Mouse (Mus musculus): ENCODE data around the gene Mex3d.
A peak's percentile ranks its signal among the peaks of the same experiment; 100 is the strongest.

The Mex3d gene

GRCm38 (mm10) chr10:80412656-80413541 is 25.4 kb upstream of the Mex3d start:
- no peak for DNase-seq

DNA sequence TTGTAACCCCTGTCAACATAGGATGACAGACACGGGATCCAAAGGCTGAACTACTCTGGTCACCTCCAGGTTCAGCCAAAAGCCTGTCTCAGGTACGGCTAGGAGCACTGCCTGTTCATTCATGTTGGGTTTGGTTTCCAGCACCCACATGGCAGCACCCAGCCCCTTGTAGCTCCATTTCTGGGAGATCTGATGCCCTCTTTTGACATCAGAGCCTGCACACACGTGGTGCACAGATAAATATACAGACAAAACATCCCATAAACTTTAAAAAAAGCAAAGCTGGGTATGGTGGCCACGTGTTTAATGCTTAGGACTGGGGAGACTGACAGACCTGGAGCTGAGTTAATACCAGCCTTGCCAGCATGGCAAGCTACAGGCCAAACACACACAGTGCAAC is 20.5 kb upstream of the Mex3d start:
- DNase-seq = no peak

- peak; percentile 97 for DNase-seq
Measured at GRCm38 (mm10) chr10:80406684-80407501, 19.4 kb upstream of the Mex3d start, which contains the start of gene Uqcr11. Uqcr11 (minus strand) TSS chr10:80406830.

GRCm38 (mm10) chr10:80405481-80406173 is 18.2 kb upstream of the Mex3d start:
- DNase-seq = no peak

GRCm38 (mm10) chr10:80403044-80403692 is 15.7 kb upstream of the Mex3d start:
- peak; percentile 20 for DNase-seq

DNA sequence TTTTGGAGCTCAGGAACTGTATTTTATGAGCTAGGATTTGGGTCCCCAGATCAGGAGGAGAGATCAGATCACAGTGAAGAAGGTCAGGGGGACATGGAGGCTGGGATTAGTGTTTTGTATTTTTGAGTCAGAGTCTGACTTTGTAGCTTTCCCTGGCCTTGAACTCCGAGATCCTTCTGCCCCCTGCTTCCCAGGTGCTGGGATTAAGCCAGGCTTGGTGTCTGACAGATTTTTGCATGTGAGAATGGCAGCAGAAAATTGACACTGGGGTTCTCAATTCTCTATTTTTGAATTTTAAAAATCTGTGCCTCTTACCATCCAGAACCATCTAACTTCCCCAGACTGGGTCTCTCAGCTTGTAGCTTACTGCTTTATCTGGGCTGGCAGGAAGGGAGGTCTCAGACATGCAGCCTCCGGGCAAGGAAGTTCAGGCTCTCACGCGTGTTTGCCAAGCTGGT is 13.3 kb upstream of the Mex3d start:
- DNase-seq = no peak

DNA sequence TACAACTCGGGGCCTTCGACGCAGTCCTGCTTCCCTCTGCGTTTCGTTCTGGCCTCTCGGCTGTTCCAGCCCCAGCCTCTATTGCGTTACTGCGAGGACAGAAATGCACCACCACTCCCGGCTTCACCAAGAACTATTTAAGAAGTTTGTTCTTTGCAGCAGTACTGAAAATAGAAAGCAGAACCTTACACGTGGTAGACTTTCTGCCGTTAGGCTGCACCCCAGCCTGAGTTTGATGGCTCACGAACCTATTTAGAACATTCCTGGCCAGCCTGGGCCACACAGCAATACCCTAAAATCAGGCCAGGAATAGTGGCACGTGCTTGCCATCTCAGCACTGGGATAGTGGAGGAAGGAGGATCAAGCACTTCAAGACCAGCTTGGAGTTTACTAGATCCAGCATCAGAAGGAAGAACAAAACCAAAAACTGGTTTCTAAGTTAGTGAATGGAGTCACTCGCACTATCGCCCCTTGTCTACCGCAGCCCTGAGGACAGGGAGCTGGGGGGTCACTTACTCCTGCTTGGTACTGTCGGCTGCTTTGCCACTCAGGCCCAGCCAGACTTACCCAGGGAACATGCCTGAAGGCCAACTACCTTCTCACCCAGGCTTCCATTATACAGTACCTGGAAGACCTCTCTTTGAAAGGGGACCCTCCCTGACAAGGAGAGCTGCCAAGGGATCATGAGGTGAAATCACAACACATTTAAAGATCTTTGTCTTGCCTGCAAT is 12.7 kb upstream of the Mex3d start:
- no peak for DNase-seq

DNA sequence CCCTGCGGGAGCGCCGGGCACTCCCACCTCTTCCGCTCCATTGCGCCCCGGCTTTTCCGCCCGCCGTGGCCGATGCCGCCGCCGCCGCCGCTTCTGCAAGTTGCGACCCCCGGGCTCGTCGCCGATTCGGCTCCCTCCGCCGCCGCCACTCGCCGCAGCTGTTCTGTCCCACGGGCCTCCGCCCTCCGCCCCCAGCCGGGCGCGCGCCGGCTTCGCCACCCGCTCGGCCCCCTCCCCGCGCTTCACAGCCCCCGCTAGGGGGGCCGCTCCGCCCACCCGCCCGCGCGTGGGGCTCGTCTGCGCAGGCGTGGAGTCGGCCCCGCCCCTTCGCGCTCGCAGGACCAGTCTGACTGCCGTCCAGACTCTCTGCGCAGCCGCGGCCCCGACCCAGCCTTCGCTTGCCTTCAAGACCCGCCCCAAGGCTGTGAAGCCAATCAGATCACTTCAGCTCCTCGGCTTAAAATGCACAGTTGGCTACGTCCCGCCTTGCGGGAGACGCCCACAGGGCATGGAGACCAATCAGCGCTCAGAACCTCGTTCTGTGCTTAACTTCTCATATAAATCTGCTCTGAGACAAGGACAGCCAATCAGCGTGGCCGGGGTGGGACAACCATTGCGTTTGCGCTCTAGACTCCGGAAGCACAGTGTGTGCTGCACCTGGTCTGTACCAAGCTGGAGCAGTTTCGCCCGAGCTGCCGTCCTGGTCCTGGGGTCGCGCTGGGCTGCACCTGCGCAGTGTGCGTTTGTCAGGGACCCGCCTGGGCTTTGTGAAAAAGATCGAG is 11.9 kb upstream of the Mex3d start, which contains the start of gene Mbd3:
TSS of gene Mbd3 (minus strand) at position 360 of the 782 bp plus-strand sequence.
- peak; percentile 100 for DNase-seq

DNA sequence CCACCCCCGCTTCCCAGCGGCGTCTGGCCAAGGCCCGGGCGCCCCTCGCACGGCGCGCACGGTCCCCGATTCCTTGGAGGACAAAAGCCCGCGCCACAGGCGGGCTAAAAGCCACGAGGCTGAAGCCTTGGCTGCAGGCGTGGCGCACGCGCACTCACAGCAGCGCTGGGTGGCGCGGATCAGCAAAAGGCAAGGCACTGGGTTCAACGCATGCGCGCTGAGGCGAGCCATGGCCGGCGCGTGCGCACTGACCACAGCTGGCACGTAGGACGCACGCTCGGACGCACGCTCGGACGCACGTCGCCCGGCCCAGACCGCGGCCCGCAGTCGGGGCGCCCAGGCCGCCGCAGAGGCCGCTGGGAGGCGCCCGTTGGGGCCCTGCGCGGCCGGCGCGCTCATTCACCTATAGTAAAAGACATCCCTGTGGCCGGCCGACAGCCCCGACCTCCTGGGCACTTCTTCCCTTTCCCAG is 11.3 kb upstream of the Mex3d start:
- peak; percentile 99 for DNase-seq

DNA sequence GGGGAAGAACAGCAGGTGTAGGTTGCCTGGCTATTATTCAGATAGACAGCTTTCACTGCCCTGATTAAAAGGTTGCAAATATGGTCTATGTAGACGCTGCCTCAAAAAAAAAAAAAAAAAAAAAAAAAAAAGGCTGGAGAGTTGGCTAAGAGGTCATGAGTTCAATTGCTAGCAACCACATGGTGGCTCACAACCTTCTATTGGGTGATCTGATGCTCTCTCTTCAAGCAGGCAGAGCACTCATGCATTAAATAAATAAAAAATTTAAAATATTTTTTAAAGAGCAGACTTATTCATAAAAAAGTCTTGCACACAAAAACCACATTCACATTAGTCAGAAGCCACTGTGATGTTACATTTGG is 10.7 kb upstream of the Mex3d start:
- DNase-seq = no peak

GRCm38 (mm10) chr10:80397524-80398173 is 10.2 kb upstream of the Mex3d start:
- no peak for DNase-seq

DNA sequence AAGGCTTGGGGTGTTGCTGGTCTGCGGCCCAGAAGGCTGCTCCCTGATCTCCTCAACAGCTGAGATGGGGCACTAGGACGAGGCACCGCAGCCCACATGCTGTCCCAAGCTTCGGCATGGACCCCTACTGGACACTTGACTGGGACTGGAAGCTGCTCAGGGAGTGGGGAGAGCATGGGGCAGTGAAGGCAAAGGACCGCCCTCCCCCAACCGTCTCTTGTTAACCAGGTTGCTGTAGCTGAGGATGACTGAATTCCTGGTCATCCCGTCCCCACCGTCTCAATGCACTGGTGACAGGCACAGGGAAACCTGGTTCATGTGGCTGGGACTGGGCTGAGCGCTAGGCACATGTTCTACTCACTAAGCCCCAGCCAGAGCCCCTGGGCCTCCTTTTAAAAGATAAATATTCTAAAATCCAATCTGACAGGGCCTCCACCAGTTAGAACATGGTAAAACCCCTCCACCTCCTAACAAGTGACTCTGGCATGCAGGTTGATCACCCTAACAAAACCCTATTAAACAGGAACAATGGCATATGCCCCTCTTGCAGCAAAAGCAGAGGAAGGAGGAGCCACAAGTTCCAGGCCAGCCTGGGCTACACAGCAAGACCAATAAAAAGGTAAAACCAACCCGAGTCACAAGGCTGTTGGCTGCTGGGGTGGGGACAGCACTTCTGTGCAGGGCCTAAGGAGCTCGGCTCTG is 9.5 kb upstream of the Mex3d start:
- DNase-seq = no peak

DNA sequence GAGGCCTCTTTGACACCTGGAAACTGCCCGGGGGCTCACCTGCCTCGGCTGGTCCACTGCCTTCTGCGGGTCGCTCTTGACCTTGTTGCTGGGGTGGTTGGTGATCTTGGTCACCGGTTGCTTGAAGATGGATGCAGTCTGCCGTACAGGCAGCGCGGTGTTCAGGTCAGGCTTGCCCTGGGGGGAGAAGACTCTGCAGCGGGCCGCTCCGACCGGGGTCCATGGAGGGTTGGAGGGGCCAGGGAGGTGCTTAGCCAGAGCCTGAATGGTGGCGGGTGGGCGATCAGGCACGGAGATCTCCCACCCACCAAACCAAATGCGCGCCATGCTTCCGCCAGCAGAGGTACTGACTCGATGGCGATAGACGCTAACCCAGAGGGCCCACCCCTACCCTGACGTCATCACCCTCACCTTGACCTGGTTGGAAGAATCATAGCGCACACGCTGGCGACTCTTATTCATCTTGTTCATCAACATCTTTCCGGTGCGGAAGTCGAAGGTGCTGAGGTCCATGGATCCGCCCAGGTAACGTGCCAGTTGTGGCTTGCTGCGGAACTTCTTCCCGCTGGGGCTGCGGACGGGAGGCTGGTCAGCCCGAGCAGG is 7.7 kb upstream of the Mex3d start:
- DNase-seq = no peak

DNA sequence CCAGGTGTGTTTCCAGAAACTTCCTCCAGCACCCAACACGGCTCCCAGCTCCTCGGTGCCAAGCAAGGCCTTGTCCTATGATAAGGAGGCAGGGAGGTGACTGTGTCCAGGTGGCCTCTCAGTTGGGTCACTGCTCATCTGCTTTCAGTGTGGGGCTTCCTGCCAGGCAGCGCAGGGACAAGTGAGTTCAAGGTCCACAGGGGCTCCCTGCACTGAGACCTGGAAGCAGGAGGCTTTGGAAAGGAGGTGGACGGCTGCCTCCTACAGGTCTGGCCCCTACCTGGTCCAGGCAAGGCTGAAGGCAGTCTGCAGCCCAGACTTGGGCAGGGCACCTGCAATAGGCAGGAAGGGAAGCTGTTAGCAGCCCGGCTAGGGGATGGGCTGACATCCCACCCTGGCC is 5.2 kb upstream of the Mex3d start:
- DNase-seq = no peak

DNA sequence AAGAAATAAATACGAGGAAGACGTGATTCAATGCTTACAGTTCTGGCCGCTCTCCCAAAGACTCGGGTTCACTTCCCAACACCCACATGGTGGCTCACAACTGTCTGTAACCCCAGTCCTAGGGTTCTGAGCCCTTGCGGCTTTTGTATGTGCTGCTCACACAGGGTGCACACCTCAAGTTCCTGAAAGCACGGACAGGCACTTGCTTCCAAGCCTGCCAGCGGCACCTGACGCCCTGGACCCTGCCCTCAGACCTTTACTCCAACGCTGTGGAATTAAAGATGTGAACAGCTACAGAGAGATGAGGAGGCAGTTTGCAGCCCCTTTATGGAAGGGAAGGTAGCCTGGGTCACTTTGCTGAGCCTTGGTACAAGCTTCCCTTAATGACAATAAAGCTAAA is 3.2 kb upstream of the Mex3d start:
- no peak for DNase-seq

DNA sequence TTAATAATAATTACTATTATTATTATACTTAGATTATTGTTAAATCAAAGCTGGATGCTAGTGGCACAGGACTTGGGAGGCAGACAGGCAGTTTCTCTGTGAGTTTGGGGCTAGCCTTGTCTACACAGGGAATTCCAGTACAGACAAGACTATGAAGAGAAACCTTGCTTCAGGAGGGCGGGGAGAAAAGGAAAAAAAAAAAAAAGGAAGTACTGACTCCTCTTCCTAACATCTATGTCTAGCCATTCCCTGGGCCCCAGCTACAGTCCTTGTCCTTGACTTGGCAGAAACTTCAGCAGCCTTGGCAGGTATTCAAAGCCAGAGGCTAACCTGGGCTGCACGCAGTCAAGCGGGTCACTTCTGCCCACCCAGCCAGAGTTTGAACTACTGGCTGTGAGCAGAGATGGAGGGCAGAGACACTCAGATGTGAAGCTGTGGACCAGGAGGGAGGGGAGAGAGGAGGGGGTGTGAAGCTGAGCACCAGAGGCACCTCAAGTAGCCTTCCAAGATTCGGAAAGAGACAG is 1.8 kb upstream of the Mex3d start:
- no peak for DNase-seq

DNA sequence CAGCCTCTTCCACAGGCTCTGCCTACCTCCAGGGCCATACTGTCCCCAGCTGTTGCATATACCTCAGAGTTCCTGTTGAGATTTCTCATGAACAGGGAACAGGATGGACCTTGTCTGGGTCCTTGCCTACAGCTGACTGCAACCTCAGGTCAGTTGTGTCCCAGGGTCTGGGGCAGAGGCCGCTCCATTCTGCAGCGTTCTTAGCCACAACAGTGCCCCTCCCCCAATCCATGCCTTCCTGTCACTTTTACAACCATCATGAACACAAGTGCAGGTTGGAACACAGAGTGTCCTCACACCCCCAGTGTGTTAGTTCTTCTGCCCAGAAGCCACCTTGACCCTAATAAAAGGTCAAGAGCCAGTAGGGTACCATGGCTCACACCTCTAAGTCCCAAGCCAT is 1.3 kb upstream of the Mex3d start:
- no peak for DNase-seq

DNA sequence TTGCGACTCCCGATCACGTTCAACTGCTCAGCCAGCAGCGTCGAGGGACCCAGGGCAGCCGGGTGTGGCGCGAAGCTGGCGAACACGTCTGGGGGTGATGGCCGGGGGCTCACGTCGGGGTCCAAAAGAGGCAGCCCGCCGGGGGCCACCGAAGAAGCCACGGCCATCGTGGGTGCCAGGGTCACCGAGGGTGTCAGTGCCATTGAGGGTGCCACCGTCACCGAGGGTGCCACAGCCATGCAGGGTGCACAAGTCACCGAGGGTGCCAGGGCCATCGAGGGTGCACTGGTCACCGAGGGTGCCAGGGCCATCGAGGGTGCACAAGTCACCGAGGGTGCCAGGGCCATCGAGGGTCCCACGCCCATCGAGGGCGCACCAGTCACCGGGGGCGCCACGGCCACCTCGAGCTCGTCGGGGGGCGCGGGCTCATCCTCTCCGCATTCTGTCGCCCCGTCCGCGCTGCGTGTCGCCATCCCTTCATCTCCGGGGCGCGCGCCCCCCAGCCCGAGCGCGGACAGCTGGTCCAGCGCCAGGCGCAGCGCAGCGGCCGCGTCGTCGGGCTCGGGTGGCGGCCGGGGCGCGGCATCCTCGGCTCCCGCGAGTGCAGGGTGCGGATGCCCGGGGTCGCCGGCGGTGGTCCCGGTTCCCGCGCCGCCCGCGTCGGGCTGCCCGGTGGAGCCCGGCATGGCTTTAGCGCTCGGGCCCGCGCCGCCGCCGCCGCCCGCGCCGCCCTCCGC is 556 bp downstream of the Mex3d start:
- peak; percentile 43 for DNase-seq
